Mouse (Mus musculus) midbrain, embryonic 15.5 days (tissue): ENCODE data around the gene Ppp2ca. TPM values are rescaled to one million over a fixed set of nuclear protein-coding genes. Genes with fewer than 3 reads are reported as not detected.
A peak's percentile ranks its signal among the peaks of the same experiment; 100 is the strongest.
"Not testable (repeated sequence)": the region's sequence is repeated elsewhere in the genome, so short reads cannot be mapped to it uniquely, and the experiment has no call there.

Experiments
- ATAC-seq: fragments of 200-750 bp; cut with Nextera tagmentation; replicated peaks from 2 replicates; pipeline ENCODE4 v1.8.0; 2017; ENCODE audit warnings: moderate TSS enrichment
- H3K27ac ChIP-seq: fragments of 300-500 bp; sonication (generic); 2 replicates; pipeline ENCODE4 v1.5.1; 2015; ENCODE audit warnings: mild to moderate bottlenecking, inconsistent platforms
- H3K27me3 ChIP-seq: fragments of 300-500 bp; sonication (generic); replicated peaks from 2 replicates; pipeline ENCODE4 v1.6.1; 2015; ENCODE audit warnings: inconsistent platforms
- H3K36me3 ChIP-seq: fragments of 300-500 bp; sonication (generic); replicated peaks from 2 replicates; pipeline ENCODE4 v1.6.1; 2015; ENCODE audit warnings: inconsistent platforms
- H3K4me1 ChIP-seq: fragments of 300-500 bp; sonication (generic); 2 replicates; pipeline ENCODE4 v1.6.1; 2015; ENCODE audit warnings: inconsistent platforms
- H3K4me2 ChIP-seq: fragments of 300-500 bp; sonication (generic); 2 replicates; pipeline ENCODE4 v1.6.1; 2015; ENCODE audit warnings: inconsistent platforms, mild to moderate bottlenecking, moderate library complexity
- H3K4me3 ChIP-seq: fragments of 300-500 bp; sonication (generic); 2 replicates; pipeline ENCODE4 v1.5.1; 2015; ENCODE audit warnings: mild to moderate bottlenecking, inconsistent platforms
- H3K9ac ChIP-seq: fragments of 300-500 bp; sonication (generic); 2 replicates; pipeline ENCODE4 v1.6.1; 2015; ENCODE audit warnings: mild to moderate bottlenecking, inconsistent platforms
- H3K9me3 ChIP-seq: fragments of 300-500 bp; sonication (generic); 2 replicates; pipeline ENCODE4 v1.6.1; 2016; ENCODE audit warnings: inconsistent platforms
- WGBS: fragments of 180-500 bp; shearing (Covaris S2); methylation state at CpG from one replicate; pipeline ENCODE4 v1.1.7; 2015; ENCODE audit warnings: mixed read lengths; 5-methylcytosine and 5-hydroxymethylcytosine counted together
- polyA plus RNA-seq: library from polyadenylated mRNA; unstranded; fragments of >200 nt; fragmentation: Nextera tagmentation; extraction: Ambion mirVana; gene quantifications from 2 replicates; pipeline ENCODE4 v1.2.1, GENCODE M21; 2015

The Ppp2ca gene
- polyA plus RNA-seq, 1 experiment from 2014 or later, result 127 TPM

GRCm38 (mm10) chr11:52099031-52099761 is 715 bp downstream of the Ppp2ca start:
- peak overlapping the region; percentile 89 for H3K4me2 ChIP-seq
- WGBS, result under 1% methylated on average over 70 of the region's 72 CpGs
- no peaks in the 10 kb centered on the region for H3K9me3 ChIP-seq
- H3K4me3 ChIP-seq, result peak overlapping the region; percentile 96
- ATAC-seq, result peak; percentile 82
- H3K27me3 ChIP-seq, result no peaks in the 10 kb centered on the region
- peak overlapping the region; percentile 98 for H3K9ac ChIP-seq
- peaks cover 38% of the 10 kb centered on the region for H3K4me1 ChIP-seq
- H3K36me3 ChIP-seq, result no peaks in the 10 kb centered on the region
- peak overlapping the region; percentile 99 for H3K27ac ChIP-seq

- ATAC-seq, result no peak
- Histone ChIP-seq H3K4me2 (peak overlapping the region; percentile 89), H3K9me3 (no peaks in the 10 kb centered on the region), H3K4me1 (peaks cover 42% of the 10 kb centered on the region), H3K4me3 (peak overlapping the region; percentile 96), H3K36me3 (no peaks in the 10 kb centered on the region), H3K27me3 (no peaks in the 10 kb centered on the region), H3K9ac (peak overlapping the region; percentile 98), H3K27ac (peak overlapping the region; percentile 99)
- 4% methylated on average over 7 of the region's 7 CpGs for WGBS
These were observed 1.3 kb downstream of the Ppp2ca start for GRCm38 (mm10) chr11:52099771-52100219.

- no peak for ATAC-seq
- Histone ChIP-seq H3K9ac (no peak overlapping the region), H3K4me3 (no peak overlapping the region), H3K4me2 (no peak overlapping the region), H3K36me3 (no peaks in the 10 kb centered on the region), H3K4me1 (peaks cover 40% of the 10 kb centered on the region), H3K9me3 (no peaks in the 10 kb centered on the region), H3K27me3 (no peaks in the 10 kb centered on the region), H3K27ac (no peak overlapping the region)
- 88% methylated on average over 4 of the region's 4 CpGs for WGBS
These were observed 4.5 kb downstream of the Ppp2ca start for GRCm38 (mm10) chr11:52102977-52103376.

- H3K36me3 ChIP-seq, result no peaks in the 10 kb centered on the region
- no peak for ATAC-seq
These were observed 7.0 kb downstream of the Ppp2ca start for GRCm38 (mm10) chr11:52105503-52105902.

GRCm38 (mm10) chr11:52106037-52106436 is 7.6 kb downstream of the Ppp2ca start:
- H3K9me3 ChIP-seq, result no peaks in the 10 kb centered on the region
- H3K4me3 ChIP-seq, result no peak overlapping the region
- H3K27me3 ChIP-seq, result no peaks in the 10 kb centered on the region
- 97% methylated on average over 2 of the region's 2 CpGs for WGBS
- no peak for ATAC-seq
- no peak overlapping the region for H3K9ac ChIP-seq
- H3K4me2 ChIP-seq, result no peak overlapping the region
- no peak overlapping the region for H3K27ac ChIP-seq
- peaks cover 23% of the 10 kb centered on the region for H3K4me1 ChIP-seq
- no peaks in the 10 kb centered on the region for H3K36me3 ChIP-seq

More at GRCm38 (mm10) chr11:52105503-52105902, 7.0 kb downstream of the Ppp2ca start:
- Histone ChIP-seq H3K9me3 (no peaks in the 10 kb centered on the region), H3K27ac (no peak overlapping the region), H3K4me1 (peaks cover 28% of the 10 kb centered on the region), H3K4me3 (no peak overlapping the region), H3K9ac (no peak overlapping the region), H3K4me2 (no peak overlapping the region), H3K27me3 (no peaks in the 10 kb centered on the region)

- Histone ChIP-seq H3K27ac (no peak overlapping the region), H3K4me3 (no peak overlapping the region), H3K9ac (no peak overlapping the region), H3K4me2 (no peak overlapping the region), H3K9me3 (no peaks in the 10 kb centered on the region), H3K4me1 (peaks cover 19% of the 10 kb centered on the region), H3K27me3 (no peaks in the 10 kb centered on the region), H3K36me3 (no peaks in the 10 kb centered on the region)
- WGBS, result 95% methylated on average over 1 of the region's 1 CpGs
- no peak for ATAC-seq
These were observed 8.0 kb downstream of the Ppp2ca start for GRCm38 (mm10) chr11:52106438-52106837.

- Histone ChIP-seq H3K9me3 (no peaks in the 10 kb centered on the region), H3K36me3 (no peaks in the 10 kb centered on the region), H3K4me3 (no peak overlapping the region), H3K27me3 (no peaks in the 10 kb centered on the region), H3K27ac (no peak overlapping the region), H3K9ac (no peak overlapping the region), H3K4me1 (peaks cover 10% of the 10 kb centered on the region; the same call in 1 of the 2 replicates), H3K4me2 (no peak overlapping the region)
- WGBS, result 94% methylated on average over 5 of the region's 5 CpGs
- no peak for ATAC-seq
These were observed 10.3 kb downstream of the Ppp2ca start for GRCm38 (mm10) chr11:52108796-52109195.

GRCm38 (mm10) chr11:52109421-52109820 is 10.9 kb downstream of the Ppp2ca start:
- H3K36me3 ChIP-seq, result peaks cover 1% of the 10 kb centered on the region; the same call in 1 of the 2 replicates
- no peak overlapping the region for H3K4me3 ChIP-seq
- H3K4me2 ChIP-seq, result no peak overlapping the region
- H3K9me3 ChIP-seq, result no peaks in the 10 kb centered on the region
- H3K4me1 ChIP-seq, result peaks cover 7% of the 10 kb centered on the region; the same call in 1 of the 2 replicates
- 83% methylated on average over 1 of the region's 1 CpGs for WGBS
- H3K27ac ChIP-seq, result no peak overlapping the region
- ATAC-seq, result no peak
- no peak overlapping the region for H3K9ac ChIP-seq
- H3K27me3 ChIP-seq, result no peaks in the 10 kb centered on the region

GRCm38 (mm10) chr11:52115479-52115878 is 17.0 kb downstream of the Ppp2ca start:
- Histone ChIP-seq H3K36me3 (peaks cover 44% of the 10 kb centered on the region), H3K4me2 (no peak overlapping the region), H3K27ac (no peak overlapping the region), H3K9me3 (no peaks in the 10 kb centered on the region), H3K4me1 (0 out of 2 replicates have a peak, but pooled peaks cover 3% of the 10 kb centered on the region), H3K4me3 (no peak overlapping the region), H3K27me3 (no peaks in the 10 kb centered on the region), H3K9ac (no peak overlapping the region)
- ATAC-seq, result no peak
- 94% methylated on average over 3 of the region's 3 CpGs for WGBS

GRCm38 (mm10) chr11:52116117-52116516 is 17.6 kb downstream of the Ppp2ca start:
- ATAC-seq, H3K9ac ChIP-seq, H3K27me3 ChIP-seq, H3K27ac ChIP-seq, H3K9me3 ChIP-seq, H3K4me1 ChIP-seq, H3K4me2 ChIP-seq, H3K4me3 ChIP-seq: not testable (repeated sequence)
- WGBS, result 97% methylated on average over 6 of the region's 6 CpGs
- H3K36me3 ChIP-seq, result peaks cover 48% of the 10 kb centered on the region

GRCm38 (mm10) chr11:52117156-52117555 is 18.7 kb downstream of the Ppp2ca start:
- Histone ChIP-seq H3K4me3 (no peak overlapping the region), H3K4me1 (0 out of 2 replicates have a peak, but pooled peaks cover 3% of the 10 kb centered on the region), H3K9ac (no peak overlapping the region), H3K9me3 (no peaks in the 10 kb centered on the region), H3K27ac (no peak overlapping the region), H3K4me2 (no peak overlapping the region), H3K27me3 (no peaks in the 10 kb centered on the region), H3K36me3 (peaks cover 55% of the 10 kb centered on the region)
- no peak for ATAC-seq
- WGBS, result 97% methylated on average over 7 of the region's 7 CpGs

GRCm38 (mm10) chr11:52120415-52120814 is 21.9 kb downstream of the Ppp2ca start:
- H3K9me3 ChIP-seq, H3K4me2 ChIP-seq, H3K27ac ChIP-seq, H3K9ac ChIP-seq, H3K27me3 ChIP-seq, H3K4me3 ChIP-seq, H3K4me1 ChIP-seq, ATAC-seq: not testable (repeated sequence)
- peaks cover 56% of the 10 kb centered on the region for H3K36me3 ChIP-seq

- WGBS, result 93% methylated on average over 6 of the region's 6 CpGs
These were observed 23.6 kb downstream of the Ppp2ca start for GRCm38 (mm10) chr11:52122045-52122444.

More at GRCm38 (mm10) chr11:52122045-52122444, 23.6 kb downstream of the Ppp2ca start:
- no peak overlapping the region for H3K9ac ChIP-seq
- no peaks in the 10 kb centered on the region for H3K9me3 ChIP-seq
- H3K27ac ChIP-seq, result no peak overlapping the region
- no peak overlapping the region for H3K4me2 ChIP-seq
- no peaks in the 10 kb centered on the region for H3K27me3 ChIP-seq
- H3K36me3 ChIP-seq, result peaks cover 47% of the 10 kb centered on the region
- H3K4me3 ChIP-seq, result no peak overlapping the region
- H3K4me1 ChIP-seq, result no peaks in the 10 kb centered on the region
- no peak for ATAC-seq
